Mouse (Mus musculus) layer of hippocampus, postnatal 36 days (tissue): ENCODE measurements around the gene Dcdc2a. TPM values are rescaled to one million over a fixed set of nuclear protein-coding genes. Genes with fewer than 3 reads are reported as not detected.

Experiments
- DNase-seq, 2 experiments: peaks; one replicate each; pipeline ENCODE4 v3.0.0; 2022
- total RNA-seq, 2 experiments: library from RNA; stranded (reverse); gene quantifications; 2 replicates each; pipeline ENCODE4 v1.2.3; 2021

Gene Dcdc2a
- total RNA-seq, 2 experiments from 2014 or later = 9.9 to 10.3 TPM

DNA sequence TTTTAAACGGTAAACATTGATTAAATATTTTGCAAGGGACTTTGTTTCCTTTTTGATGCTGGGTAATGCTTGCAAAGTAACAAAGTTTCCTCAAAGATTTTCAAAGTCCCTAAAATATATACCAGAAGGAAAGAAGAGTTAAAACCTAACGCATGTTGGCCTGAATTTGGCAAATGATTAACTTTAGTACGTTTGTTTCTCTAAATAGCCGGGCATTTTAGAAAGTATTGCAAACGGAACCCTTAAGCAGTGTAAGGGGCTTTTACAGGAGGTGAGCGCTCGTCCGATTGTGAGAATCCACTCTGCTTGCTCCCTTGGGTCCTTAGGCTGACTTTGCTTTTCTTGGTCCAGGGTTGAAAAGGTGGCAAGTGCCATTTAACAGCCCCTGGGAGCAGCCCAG is 41.5 kb downstream of the Dcdc2a start:
- no peak for DNase-seq

DNA sequence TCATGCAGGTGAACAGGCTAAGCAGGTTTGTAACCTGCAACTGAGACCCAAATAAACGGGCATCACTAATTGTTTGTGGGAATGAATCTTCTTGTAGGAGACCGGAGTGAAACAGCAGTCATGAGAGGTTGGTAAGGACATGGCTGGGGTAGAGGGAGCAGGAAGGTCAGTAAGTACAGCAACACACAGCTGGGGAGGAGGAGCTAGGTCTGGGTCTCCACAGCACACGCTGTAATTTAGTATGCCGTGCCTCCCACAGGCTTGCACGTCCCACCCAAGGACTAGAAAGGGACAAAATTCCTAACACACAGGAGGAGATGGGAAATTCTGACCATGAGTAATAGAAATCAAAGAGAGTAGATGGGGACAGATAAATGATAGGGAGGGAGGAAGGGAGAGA is 42.8 kb downstream of the Dcdc2a start:
- no peak for DNase-seq

DNA sequence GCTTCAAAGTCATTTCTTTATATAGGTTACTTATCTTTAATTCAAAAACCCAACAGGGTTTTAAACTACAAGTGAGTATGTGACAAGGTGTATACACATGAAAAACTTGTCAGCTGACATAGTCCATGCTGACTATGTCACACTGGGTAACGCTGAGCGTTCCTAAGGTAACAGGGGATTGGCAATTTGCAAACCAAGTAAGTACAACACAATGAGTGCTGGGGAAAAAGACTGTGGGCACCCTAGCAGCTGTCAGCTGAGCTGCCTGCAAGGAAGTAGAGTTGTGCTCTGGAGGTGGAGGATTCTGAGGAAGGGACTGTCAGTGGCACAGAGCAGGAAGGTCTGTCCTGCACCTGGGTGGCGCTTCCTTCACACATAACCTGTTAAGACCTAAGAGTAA is 43.7 kb downstream of the Dcdc2a start:
- DNase-seq = no peak

DNA sequence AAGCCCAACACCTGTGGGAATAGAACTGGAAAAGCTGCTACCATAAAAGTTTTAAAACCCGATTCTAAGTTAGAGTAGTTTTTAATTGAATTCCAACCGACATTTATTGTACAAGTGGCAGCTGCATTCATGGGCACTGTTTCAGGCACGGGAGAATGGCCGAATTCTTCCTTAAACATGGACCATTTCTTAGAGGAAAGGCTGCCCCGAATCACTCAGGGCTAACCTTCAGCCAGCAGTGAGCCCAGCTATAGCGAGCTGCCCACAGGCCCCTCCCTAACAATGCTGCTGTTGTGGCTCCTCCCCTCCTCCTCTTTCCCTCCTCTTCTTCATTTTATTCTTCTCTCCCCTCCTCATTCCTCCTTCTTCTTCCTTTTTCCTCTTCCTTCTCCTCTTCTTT is 44.8 kb downstream of the Dcdc2a start:
- DNase-seq = no peak

DNA sequence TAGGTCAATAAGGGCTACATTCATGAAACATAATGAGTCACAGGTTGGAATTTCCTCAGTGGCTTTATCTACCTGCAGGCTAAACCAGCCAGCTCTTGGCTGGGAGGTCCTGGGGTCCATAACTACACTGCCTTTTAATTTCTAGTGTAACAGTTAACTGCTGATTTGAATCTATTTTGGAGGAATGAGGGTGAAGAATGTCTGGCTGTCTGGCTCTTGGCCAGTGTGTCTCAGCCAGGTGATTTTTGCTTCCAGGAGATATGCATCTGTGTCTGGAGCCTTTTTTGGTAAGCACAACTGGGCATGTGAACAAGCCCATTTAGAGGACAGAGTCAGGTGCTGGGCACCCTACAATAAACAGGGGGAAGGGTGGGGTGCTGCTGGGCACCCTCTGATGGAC is 49.9 kb downstream of the Dcdc2a start:
- DNase-seq = no peak

DNA sequence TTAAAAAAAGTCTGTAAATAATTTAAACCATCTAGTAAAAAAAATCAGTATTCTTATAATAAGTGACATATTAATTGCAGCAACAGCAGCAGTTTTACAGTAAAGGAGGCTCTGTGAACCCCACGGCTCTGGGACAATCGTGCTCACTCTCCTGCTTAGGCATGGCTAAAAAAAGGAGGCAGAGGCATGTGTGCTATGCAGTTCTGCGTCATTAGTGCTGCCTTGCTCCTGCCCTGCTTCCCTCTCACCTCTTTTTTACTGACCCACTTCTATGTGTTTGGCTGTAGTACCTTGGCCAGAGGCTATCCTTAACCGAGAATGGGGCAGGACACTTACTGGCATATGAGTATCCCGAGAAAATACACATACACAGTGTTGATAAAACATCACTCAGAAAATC is 50.9 kb downstream of the Dcdc2a start:
- no peak for DNase-seq

DNA sequence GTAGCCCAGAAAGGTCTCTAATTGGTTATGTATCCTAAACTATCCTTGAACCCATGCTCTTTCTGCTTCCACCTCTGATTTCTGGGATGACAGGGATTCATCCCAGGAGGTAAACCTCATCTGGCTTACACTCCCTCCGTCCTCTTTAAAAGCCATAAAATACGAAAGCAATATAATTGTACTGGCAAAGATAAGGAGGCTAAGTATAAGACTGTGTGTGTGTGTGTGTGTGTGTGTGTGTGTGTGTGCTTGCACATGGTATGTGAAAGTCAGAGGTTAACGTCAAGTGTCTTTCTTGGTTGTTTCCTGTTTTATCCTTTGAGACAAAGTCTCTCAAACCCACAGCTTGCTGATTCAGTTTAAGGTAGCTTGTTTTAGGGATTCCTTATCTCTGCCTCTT is 52.5 kb downstream of the Dcdc2a start:
- no peak for DNase-seq

DNA sequence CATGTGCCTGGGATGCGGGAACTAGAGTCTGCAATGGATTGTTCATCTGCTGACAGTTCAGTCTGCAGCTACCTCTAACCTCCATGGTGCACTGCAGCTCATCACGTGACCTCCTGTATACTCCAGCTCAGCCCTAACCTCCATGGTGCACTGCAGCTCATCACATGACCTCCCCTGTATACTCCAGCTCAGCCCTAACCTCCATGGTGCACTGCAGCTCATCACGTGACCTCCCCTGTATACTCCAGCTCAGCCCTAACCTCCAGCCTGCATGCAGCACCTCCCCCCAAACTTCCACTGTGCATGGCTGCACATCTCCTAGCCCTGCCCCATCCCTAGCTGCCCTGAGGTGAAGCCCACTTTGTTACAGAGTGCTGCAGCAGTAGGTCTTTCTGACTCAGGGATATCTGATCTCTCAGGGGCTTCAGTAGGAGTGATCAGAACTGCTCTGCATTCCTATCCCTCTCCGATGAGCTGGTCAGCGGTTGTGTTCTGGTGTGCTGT is 54.8 kb downstream of the Dcdc2a start:
- no peak for DNase-seq

DNA sequence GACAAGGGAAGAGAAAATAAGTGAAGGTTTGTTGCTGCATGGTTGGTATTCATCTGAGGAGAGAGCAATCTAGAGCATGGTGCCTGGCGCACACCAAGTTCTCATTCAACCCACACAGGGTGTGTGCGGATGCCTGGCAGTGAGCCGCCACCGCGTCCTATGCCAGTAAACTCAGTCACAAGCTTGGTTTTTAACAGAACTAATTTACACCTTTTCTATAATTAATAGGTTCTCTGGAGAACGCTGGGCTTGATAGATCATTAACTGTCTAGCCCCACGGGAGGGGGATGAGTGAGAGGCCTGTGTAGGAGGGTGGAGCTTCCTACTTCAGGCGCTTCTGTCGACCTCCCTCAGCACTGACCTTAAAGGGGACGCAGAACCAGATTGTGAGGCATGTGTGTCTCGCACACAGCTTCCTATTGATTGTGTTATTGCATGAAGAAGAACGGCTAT is 59.7 kb downstream of the Dcdc2a start:
- peak; percentile 77 to 83 for DNase-seq

DNA sequence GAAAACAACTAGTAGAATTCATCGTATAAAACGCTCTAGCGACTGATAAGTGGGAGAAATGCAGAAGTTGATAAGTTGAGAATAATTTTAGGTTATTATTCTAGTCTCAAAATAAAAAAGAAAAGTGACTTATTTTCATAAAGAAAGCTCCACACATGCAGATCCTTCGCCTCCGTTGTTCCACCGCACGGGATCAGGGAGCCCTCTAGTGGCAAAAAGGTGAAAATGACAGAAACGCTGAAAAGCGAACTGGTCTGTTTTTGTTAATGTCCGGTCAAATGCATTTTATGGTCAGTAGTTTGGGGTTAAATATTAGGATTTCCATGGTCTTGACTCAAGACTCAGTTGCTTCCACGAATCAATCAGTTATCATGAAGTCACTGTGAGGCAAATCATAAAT is 60.2 kb downstream of the Dcdc2a start:
- no peak for DNase-seq

DNA sequence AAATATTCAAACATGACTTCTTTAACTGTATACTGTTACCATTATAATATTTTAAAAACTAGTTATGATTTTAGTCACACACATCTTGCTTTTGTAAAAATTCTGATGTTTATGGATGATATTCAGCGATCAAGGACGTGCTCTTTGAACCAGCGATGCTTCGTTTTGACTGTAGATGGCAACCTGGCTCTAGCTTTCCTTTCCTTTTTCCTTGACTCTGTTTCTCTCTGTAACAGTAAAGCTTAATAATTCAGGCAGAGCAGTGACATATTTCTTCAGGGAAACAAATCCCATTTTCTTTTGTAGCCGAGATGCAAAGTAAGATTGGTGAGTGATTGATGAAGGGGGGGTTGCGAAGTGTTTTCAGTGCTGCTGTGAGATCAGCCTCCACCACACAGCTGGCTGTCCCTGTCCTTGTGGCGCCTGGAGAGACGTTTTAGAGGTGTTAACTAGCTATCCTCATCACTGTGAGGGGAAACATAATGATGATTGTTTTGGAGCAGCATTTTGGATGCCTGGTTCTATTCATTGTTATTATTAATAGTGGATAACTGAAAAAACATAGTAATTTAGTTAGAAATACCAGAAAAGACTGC is 67.0 kb downstream of the Dcdc2a start:
- no peak for DNase-seq

DNA sequence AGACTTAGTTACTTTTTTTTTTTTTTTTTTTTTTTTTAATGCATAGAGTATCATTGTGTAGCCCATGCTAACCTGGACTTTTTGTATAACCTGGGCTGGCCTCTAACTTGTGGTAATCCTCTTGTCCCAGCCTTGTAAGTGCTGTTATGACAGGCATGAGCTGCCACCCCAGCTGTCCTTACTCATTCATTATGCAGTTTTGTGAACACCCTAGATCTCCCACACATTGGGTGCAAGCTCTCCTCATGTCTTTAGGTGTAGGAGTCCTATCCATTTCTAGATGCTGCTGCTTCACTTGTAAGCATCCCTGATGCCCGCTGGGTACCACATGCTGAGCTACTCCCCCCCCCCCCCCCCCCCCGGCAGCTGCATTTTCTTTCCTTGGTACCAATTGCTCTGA is 71.4 kb downstream of the Dcdc2a start:
- no peak for DNase-seq

DNA sequence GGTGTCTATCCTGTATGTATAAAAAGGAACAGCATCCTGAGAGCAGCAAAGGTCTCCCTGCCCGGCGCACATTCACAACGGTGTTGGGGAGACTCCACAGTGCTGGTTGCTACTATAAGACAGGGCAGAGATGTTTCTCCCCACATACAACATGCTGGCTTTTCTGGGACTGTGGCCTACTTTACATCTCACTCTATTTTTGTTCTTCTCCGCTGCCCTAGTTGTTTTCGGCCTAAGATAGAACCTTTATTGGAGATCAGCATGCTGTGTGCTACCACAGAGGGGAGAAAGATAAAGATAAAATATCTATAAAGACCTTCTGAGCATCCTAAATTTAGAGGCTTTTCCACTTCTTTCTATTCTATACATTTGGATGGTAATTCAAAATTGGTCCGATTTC is 72.0 kb downstream of the Dcdc2a start:
- DNase-seq = no peak

DNA sequence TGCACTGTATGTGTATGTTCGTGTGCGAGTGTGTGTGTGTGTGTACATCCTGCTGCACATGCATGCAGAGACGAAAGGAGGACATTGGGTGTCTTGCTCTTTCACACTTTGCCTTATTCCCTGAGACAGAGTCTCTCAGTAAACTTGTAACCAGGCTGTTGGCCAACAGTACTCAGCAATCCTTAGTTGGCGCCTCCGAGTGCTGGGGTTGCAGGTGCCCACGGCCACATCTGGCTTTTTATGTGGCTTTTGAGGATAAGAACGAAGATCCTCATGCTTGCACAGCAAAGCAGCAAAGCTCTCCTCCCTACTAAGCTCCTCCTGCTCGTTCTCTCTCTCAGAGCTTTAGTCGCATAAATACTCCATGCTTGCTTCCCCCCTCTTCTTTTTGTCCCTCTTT is 73.0 kb downstream of the Dcdc2a start:
- no peak for DNase-seq

DNA sequence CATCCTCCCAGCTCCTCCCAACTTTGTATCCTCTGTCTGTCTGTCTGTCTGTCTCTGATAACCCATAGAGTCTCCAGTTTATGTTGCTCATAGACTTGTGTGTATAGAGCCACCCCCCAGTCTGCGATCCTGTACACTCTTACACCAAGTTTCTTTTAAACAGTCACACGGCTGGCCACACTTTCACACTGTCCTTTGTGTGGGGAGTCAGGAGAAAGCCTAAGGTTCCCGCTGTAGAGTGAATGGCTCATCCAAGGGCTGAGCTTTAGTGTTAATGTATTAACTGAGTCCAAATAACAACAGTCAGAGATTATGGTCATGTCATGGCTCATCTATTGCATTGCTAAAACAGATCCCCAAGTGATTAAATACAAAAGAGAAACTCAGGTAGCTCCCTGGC is 87.3 kb downstream of the Dcdc2a start:
- no peak for DNase-seq

DNA sequence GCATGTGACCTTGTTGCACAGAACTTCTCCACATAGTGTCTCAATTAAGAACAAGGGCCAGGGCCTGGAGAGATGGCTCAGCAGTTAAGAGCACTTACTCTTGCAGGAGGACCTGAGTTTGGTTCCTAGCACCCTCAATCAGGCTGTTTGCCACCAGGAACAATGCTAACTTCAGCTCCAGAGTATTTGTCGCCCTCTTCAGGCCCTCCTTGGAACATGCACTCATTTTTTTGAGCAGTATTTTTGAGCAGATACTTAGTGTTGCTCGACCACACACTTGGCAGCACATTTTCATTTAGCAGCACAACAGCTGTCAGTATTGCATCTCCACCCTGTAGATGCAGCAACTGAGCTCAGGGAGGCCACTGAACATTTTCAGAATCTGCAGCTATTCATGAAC is 88.3 kb downstream of the Dcdc2a start:
- no peak for DNase-seq

DNA sequence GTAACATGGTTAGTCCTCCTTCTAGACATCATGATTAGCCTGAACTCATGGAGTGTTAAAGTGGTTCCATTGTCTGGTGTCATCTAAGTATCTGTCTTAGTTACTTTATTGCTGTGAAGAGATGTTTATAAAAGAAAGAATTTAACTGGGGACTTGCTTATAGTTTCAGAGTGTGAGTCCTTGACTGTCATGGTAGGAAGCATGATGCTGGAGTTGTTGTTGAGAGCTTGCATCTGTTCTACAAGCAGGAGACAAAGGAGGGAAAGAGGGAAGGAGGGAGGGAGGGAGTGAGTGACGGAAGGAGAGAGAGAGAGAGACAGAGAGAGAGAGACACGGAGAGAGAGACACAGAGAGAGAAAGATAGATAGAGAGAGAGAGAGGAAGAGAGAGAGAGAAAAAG is 90.4 kb downstream of the Dcdc2a start:
- no peak for DNase-seq

DNA sequence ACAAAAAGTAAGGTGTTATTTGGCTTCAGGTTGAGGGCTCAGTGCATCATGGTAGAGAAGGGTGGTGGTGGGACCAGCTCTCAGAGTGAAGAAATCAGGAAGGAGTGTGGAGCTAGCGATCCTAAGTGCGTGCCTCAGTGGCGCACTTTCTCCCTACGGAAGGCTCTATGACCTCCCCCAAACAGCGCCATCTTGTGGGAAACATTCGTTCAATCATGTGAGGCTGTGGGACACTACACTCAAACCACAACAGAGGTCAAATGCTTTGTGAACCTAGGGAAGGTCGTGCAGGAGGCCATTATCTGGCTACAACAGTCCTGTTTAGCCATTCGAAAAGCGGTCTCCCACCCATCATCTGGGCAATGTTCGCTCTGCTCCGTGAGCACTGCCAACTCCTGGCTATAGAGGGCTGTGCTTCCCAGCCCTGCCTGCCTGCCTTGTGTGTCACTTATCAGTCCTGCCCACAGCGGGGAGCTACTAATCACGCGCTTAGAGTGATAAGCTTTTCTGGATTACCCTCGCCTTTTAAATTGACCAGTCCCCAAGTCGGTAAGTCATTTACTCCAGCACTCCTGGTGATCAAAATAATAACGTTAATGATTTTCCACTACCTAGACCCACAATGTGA is 94.5 kb downstream of the Dcdc2a start:
- no peak for DNase-seq

DNA sequence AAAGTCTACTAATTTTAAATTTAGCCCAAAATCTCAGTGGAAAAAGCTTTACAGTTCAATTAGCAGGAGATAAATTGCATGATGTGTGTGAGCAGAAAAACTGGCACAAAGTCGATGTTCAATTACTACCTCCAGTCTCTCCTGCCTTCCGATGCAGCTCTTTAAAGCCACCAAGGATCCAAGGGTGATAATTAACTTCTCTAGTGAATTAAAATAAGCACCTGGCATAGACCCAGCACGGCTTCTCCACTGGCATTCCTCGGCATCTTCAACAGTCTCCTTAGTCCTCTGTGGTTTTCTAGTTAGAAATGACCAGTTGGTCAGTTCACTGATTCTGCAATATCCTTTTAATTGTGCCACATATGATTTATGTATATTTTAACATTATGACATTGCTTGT is 95.1 kb downstream of the Dcdc2a start:
- DNase-seq = no peak

DNA sequence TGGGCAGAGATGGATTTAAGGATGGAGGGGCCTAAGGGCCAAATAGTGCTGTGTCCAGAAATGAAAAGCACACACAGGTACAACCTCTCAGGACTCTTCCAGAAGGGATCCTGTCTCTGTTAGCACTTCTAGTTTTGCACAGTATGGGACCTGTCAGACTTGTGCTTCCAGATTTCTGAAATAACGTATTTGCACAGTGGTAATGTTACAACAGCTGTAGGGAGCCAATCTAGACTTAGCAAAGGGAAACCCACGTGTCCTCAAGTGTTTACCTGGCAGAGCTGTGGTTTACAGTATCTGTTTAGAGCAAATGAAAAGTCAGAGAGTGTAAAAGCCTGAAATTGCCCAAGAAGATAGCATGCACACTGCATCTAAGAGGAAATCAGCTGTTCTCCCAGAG is 104.1 kb downstream of the Dcdc2a start:
- DNase-seq = no peak

DNA sequence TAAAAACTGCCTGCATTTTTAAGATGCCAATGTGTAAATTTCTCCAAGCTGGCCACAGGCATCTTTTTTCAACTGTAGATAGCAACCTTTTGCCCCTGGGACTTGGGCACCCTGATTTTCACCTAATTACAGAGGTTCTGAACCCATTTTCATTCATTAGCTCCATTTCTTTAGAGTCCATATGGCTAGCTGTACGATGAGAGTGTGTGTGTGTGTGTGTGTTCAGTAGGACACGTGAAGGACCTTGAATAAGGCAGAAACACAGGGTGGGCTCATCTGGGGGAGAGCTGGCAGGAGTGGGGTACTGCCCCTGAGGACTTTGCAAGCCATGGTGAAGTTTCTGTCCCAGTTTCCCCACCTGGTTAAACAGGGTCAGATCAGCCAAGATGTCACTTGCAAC is 105.0 kb downstream of the Dcdc2a start:
- no peak for DNase-seq

DNA sequence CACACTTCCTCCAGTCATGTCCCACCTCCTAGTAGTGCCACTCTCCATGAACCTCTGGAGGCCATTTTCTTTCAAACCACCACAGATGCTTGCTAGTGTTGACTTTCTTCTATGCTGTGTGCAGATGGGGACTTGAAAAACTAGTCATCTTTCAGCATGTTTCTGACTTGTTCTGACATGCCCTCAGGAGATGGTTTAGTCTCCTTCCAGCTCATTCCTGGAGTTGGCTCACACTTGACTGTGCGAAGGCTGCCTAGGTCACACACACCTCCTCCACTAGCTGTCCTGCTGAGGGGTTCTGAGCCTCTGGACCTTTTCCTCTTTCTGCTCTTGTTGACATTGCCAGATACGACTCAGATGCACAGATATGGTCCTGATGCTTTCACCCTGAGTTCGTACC is 106.8 kb downstream of the Dcdc2a start:
- DNase-seq = no peak

DNA sequence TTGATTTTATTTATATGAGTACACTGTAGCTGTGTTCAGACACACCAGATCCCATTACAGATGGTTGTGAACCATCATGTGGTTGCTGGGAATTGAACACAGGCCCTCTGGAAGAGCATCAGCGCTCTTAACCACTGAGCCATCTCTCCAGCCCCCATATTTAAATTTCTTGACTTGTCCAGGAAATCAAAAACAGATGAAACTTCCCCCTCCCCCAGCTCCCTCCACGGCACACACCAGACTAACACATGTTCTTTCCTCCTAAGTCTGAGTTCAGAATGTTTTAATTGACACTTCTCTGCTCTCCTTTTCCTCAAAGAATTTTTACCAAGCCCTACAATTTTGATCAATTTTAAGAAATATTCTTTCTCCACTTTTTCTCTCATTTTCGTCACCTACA is 113.1 kb downstream of the Dcdc2a start:
- DNase-seq = no peak

DNA sequence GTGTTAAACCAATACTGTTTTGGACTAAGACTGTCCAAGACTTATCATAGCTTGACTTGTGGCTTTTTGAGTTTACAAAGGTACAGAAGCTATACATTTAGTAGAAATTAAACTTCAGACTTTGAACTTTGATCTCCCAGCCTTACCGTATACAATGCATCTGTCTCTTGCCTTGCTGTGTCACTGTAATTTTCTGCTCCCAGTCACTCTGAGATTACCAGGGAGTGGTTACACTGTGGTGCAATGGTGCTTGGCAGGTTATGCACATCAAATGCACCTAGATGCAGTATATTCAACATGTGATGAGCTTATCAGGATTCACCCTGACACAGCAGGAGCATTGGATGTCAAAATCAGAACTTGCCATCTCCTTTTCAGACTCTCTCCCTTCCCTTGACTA is 122.0 kb downstream of the Dcdc2a start:
- no peak for DNase-seq
